Mouse (Mus musculus) hindbrain, embryonic 12.5 days (tissue): ENCODE data around the gene Pgc. TPM values are rescaled to one million over a fixed set of nuclear protein-coding genes. Genes with fewer than 3 reads are reported as not detected.
A peak's percentile ranks its signal among the peaks of the same experiment; 100 is the strongest.

Experiments used
- ATAC-seq: fragments of 200-750 bp; cut with Nextera tagmentation; 2 replicates; pipeline ENCODE4 v1.8.0; 2017; ENCODE audit warnings: moderate TSS enrichment; ENCODE audit not compliant: low FRiP score
- H3K27ac ChIP-seq: fragments of 300-500 bp; sonication (generic); 2 replicates; pipeline ENCODE4 v1.5.1; 2016; ENCODE audit warnings: mild to moderate bottlenecking
- H3K27me3 ChIP-seq: fragments of 300-500 bp; sonication (generic); 2 replicates; pipeline ENCODE4 v1.6.1; 2016; ENCODE audit warnings: mild to moderate bottlenecking
- H3K36me3 ChIP-seq: fragments of 300-500 bp; sonication (generic); 2 replicates; pipeline ENCODE4 v1.6.1; 2016; ENCODE audit warnings: mild to moderate bottlenecking
- H3K4me1 ChIP-seq: fragments of 300-500 bp; sonication (generic); 2 replicates; pipeline ENCODE4 v1.6.1; 2016
- H3K4me2 ChIP-seq: fragments of 300-500 bp; sonication (generic); replicated peaks from 2 replicates; pipeline ENCODE4 v1.6.1; 2016; ENCODE audit warnings: mild to moderate bottlenecking
- H3K4me3 ChIP-seq: fragments of 300-500 bp; sonication (generic); 2 replicates; pipeline ENCODE4 v1.5.1; 2016; ENCODE audit warnings: mild to moderate bottlenecking
- H3K9ac ChIP-seq: fragments of 300-500 bp; sonication (generic); 2 replicates; pipeline ENCODE4 v1.6.1; 2016; ENCODE audit warnings: mild to moderate bottlenecking, moderate library complexity
- H3K9me3 ChIP-seq: fragments of 300-500 bp; sonication (generic); replicated peaks from 2 replicates; pipeline ENCODE4 v1.6.1; 2016; ENCODE audit warnings: mild to moderate bottlenecking
- WGBS: fragments of 180-500 bp; shearing (Covaris S2); methylation state at CpG from one replicate; pipeline ENCODE4 v1.1.7; 2016; 5-methylcytosine and 5-hydroxymethylcytosine counted together
- polyA plus RNA-seq: library from polyadenylated mRNA; unstranded; fragments of >200 nt; fragmentation: Nextera tagmentation; extraction: Ambion mirVana; gene quantifications from 2 replicates; pipeline ENCODE4 v1.2.1, GENCODE M21; 2016

Gene Pgc
- polyA plus RNA-seq, 1 experiment from 2014 or later, result not detected

DNA sequence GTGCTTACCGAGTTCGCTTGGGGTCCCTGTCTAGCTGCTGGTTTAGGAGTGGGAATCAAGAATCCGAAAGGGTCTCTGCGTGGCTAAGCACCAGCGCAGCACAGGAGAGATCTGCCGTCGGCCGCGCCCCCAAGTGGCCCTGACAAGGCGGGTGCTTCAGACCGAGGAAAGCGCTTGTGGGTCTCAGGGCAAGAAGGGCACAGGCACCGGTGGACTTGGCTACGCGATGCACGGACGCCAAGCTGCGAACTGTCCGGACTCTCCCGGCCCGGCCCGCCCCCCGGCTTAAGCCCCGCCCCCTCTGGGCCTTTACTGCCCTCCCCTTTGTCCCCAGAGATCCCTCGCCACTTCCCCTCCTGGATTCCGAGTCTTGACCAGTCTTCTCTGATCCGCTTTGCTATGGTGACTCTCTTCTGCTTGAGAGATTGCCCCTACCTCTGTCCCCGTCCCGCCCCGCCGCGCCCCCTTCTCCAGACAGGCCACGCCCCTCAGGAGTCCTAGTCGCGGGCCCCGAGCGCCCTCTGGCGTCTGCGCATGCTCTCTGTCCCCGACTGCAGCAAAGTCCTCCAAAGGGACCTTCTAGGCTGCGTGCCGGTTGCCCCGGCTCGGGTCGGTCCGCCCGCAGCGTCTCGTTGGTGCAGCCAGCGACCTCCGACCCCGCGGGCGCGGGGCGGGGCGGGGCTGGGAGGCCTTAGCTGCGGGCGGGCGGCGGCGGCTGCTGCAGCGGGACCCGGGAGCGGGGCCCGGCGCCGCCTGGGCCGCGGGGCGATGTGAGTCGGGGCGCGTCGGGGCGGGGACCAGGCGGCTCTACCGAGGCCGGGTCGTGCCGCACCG is 31.9 kb upstream of the Pgc start, which contains the start of gene Prickle4:
Gene Prickle4, minus strand, starts transcription at position 234 of the 834 bp plus-strand sequence.
- Histone ChIP-seq H3K4me2 (peak within 1 kb of the TSS; percentile 70), H3K27me3 (peaks cover 7% of the 10 kb centered on the region; the same call in 1 of the 2 replicates), H3K4me3 (peak within 1 kb of the TSS; percentile 74), H3K9ac (peak within 1 kb of the TSS; percentile 84), H3K27ac (peak within 1 kb of the TSS; percentile 74), H3K4me1 (peaks cover 13% of the 10 kb centered on the region), H3K36me3 (peaks cover 14% of the 10 kb centered on the region; the same call in 1 of the 2 replicates), H3K9me3 (no peaks in the 10 kb centered on the region)
- peak; percentile 96 for ATAC-seq
- WGBS, result under 1% methylated on average over 74 of the region's 82 CpGs

DNA sequence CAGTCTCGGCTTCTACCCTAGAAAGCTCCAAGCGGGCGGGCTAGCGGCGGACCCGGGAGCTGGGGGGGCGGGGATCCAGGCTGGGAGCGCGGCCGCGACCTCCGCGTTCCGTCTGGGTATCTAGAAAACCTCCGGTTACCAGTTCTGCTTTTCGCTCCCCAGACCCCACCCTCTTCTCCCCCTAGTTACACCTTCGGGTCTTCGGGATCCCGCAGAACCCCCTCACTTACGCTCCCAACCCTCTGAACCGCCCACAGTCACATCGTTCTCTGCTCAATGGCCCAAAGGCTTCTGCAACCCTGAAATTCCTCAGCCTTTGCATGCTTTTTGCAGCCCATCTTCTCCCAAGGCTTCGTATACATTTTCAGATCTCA is 31.3 kb upstream of the Pgc start:
- H3K4me3 ChIP-seq, result peak overlapping the region; percentile 74
- peak overlapping the region; percentile 74; the same call in 1 of the 2 replicates for H3K27ac ChIP-seq
- peaks cover 13% of the 10 kb centered on the region for H3K4me1 ChIP-seq
- H3K4me2 ChIP-seq, result peak overlapping the region; percentile 70
- peak overlapping the region; percentile 84 for H3K9ac ChIP-seq
- ATAC-seq, result peak; percentile 18
- H3K36me3 ChIP-seq, result peaks cover 20% of the 10 kb centered on the region
- no peaks in the 10 kb centered on the region for H3K9me3 ChIP-seq
- H3K27me3 ChIP-seq, result peaks cover 6% of the 10 kb centered on the region; the same call in 1 of the 2 replicates
- 3% methylated on average over 22 of the region's 23 CpGs for WGBS

DNA sequence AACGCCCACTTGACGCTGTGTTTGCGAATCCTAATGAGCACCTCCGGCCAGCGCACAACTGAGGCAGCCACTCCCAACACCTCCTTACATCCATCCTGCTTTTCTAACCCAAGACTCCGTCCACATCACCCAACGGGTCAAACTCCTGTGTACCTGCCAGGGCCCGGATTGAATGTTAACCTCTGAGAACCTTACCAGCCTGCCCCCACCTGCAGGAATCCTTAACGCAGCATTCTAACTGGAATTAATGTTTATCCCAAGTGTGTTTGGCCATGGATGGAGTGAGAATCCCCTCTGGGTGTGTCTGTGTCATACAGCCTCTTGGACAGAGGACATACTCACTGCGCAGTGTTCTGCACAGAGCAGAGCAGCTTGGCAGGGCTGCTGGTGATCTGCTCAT is 28.5 kb upstream of the Pgc start:
- Histone ChIP-seq H3K4me3 (no peak overlapping the region), H3K36me3 (peaks cover 38% of the 10 kb centered on the region), H3K27ac (no peak overlapping the region), H3K4me1 (peaks cover 13% of the 10 kb centered on the region), H3K9me3 (no peaks in the 10 kb centered on the region), H3K4me2 (no peak overlapping the region), H3K27me3 (peaks cover 18% of the 10 kb centered on the region), H3K9ac (no peak overlapping the region)
- 90% methylated on average over 10 of the region's 10 CpGs for WGBS
- no peak for ATAC-seq

DNA sequence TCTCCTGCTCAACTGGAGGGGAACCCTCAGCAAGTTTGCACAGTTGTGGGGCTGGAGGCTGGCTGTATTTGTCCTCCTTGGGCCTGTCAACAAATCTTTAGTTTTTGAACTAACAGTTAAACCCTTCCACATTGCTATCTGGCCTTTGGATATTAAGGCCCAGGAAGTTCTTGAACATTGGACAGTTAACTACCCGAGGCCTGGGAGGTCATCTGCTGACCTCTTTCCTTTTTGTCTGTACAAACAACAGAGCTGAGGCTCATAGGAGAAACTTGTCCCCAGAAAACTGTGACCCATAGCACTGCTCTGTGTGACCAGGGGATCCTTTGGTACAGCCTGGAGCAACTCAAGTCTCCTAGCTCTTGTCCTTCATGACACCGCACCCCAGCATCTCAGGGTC is 27.6 kb upstream of the Pgc start:
- no peaks in the 10 kb centered on the region for H3K9me3 ChIP-seq
- peaks cover 46% of the 10 kb centered on the region for H3K36me3 ChIP-seq
- H3K4me2 ChIP-seq, result no peak overlapping the region
- H3K27me3 ChIP-seq, result peaks cover 22% of the 10 kb centered on the region
- no peak overlapping the region for H3K9ac ChIP-seq
- ATAC-seq, result no peak
- peaks cover 9% of the 10 kb centered on the region for H3K4me1 ChIP-seq
- H3K27ac ChIP-seq, result no peak overlapping the region
- no peak overlapping the region for H3K4me3 ChIP-seq
- 74% methylated on average over 2 of the region's 2 CpGs for WGBS

DNA sequence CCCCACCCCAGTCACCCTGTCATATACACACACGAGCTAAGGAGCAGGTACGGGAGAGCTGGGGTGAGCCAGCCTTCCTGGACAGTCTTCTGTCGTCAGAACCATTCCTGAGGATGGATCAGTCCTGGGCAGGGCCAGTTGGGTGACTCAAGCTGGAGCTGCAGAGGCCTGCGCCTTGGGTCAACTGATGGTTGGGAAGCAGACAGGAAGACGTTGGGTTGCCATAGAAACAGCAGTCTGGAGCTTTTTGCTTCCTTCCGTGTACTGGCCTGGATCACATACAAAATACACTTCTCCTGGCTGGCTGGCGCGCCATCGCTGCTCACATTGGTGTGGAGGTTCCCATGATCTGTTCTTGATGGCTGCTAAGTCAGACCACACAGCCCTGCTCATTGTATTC is 24.8 kb upstream of the Pgc start:
- H3K36me3 ChIP-seq, result peaks cover 46% of the 10 kb centered on the region
- H3K9me3 ChIP-seq, result no peaks in the 10 kb centered on the region
- peaks cover 22% of the 10 kb centered on the region for H3K27me3 ChIP-seq
- H3K4me2 ChIP-seq, result no peak overlapping the region
- ATAC-seq, result no peak
- 73% methylated on average over 9 of the region's 9 CpGs for WGBS
- no peak overlapping the region for H3K27ac ChIP-seq
- H3K4me1 ChIP-seq, result no peaks in the 10 kb centered on the region
- H3K4me3 ChIP-seq, result no peak overlapping the region
- H3K9ac ChIP-seq, result no peak overlapping the region

DNA sequence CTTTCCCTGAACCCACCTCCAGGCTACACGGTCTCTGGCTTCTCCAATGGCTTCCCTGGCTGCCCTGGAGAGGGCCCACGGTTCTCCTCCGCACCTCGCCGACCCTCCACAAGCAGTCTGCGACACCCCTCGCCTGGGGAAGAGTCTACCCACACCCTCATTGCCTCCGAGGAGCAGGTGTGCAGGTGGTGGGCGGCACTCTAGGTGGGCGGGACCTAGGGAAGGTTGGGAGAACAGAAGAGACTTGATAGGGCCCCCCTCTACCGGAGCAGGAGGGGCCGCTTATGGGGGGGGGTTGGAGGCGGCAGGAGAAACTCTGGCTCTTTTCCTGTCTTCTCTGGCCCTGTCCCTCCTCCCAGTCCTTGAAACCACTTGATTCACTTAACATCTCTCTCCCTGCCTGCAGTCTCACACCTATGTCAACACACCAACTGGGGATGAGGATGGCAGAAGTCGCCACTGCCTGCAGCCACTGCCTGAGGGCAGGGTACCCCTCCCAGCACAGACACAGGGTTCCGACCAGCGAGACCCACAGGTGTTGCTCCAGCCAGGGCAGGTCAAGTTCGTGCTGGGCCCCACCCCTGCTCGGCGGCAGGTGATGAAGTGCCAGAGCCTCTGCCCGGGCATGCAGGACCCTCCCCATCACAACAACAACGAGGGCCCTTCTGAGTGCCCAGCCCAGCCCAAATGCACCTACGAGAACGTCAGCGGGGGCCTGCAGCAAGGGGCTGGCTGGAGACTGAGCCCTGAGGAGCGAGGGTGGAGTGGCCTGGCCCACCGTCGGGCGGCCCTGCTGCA is 23.9 kb upstream of the Pgc start:
- Histone ChIP-seq H3K27ac (no peak overlapping the region), H3K4me2 (no peak overlapping the region), H3K4me1 (no peaks in the 10 kb centered on the region), H3K27me3 (peaks cover 22% of the 10 kb centered on the region), H3K4me3 (no peak overlapping the region), H3K9me3 (no peaks in the 10 kb centered on the region), H3K9ac (no peak overlapping the region), H3K36me3 (peaks cover 46% of the 10 kb centered on the region)
- WGBS, result 43% methylated on average over 28 of the region's 28 CpGs
- no peak for ATAC-seq

DNA sequence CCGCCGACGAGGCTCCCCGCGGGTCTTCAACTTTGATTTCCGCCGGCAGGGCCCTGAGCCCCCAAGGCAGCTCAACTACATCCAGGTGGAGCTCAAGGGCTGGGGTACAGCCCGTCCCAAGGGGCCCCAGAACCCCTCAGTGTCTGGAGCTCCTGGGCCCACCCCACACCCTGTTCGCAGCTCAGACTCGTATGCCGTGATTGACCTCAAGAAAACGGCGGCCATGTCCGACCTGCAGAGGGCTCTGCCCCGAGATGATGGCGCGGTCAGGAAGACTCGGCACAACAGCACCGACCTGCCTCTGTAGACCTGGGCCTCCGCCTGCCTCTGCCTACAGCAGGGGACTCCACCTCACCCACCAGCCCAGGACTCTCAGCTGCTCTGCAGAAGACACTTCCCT is 23.1 kb upstream of the Pgc start:
- peaks cover 22% of the 10 kb centered on the region for H3K27me3 ChIP-seq
- no peak for ATAC-seq
- peaks cover 41% of the 10 kb centered on the region for H3K36me3 ChIP-seq
- no peak overlapping the region for H3K27ac ChIP-seq
- no peak overlapping the region for H3K4me2 ChIP-seq
- no peaks in the 10 kb centered on the region for H3K9me3 ChIP-seq
- no peak overlapping the region for H3K4me3 ChIP-seq
- 29% methylated on average over 20 of the region's 20 CpGs for WGBS
- H3K9ac ChIP-seq, result no peak overlapping the region
- no peaks in the 10 kb centered on the region for H3K4me1 ChIP-seq

DNA sequence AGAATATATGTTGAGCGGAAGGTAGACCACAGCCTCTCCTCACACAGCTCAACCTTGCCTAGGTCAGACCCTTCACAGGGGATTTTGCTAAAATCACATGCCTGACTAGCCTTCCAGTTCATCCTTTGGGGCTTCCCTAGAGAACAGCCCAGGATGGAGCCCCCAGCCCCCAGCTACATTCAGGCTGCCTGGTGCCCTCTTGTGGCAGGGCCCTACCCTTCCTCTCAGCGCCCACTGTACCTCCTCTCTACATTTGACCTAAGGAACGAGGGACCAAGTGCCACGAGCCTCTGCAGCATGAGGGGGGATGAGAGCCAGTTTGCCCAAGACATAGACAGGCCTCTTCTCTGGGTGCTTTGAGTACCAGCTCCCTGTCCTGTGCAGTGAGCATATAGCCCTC is 21.9 kb upstream of the Pgc start:
- no peak overlapping the region for H3K4me3 ChIP-seq
- peaks cover 22% of the 10 kb centered on the region for H3K27me3 ChIP-seq
- no peak for ATAC-seq
- WGBS, result 79% methylated on average over 4 of the region's 4 CpGs
- H3K9ac ChIP-seq, result no peak overlapping the region
- peaks cover 32% of the 10 kb centered on the region for H3K36me3 ChIP-seq
- H3K4me2 ChIP-seq, result no peak overlapping the region
- H3K27ac ChIP-seq, result no peak overlapping the region
- H3K4me1 ChIP-seq, result no peaks in the 10 kb centered on the region
- no peaks in the 10 kb centered on the region for H3K9me3 ChIP-seq

DNA sequence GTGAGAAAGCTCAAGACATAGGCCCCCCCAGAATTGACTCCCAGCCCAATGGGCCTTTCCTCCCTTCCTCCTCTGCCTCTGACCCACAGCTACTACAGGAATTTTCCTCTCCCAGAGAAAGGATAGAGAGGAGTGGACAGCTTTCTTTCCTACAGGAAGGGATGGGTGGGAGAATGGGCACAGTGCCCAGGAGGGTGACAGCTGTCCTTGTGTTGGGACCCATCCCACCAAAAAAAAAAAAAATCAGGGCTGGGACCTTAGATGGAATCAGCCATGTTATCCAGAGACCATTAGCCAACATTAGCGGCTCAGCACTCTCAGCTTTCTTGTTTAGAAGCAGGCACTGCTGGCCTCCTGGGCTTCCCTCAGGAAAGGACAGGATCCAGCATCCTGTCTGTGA is 20.4 kb upstream of the Pgc start:
- ATAC-seq, result no peak
- Histone ChIP-seq H3K9me3 (no peaks in the 10 kb centered on the region), H3K27ac (no peak overlapping the region), H3K4me1 (no peaks in the 10 kb centered on the region), H3K27me3 (peaks cover 22% of the 10 kb centered on the region), H3K36me3 (peaks cover 20% of the 10 kb centered on the region; the same call in 1 of the 2 replicates), H3K4me3 (no peak overlapping the region), H3K9ac (no peak overlapping the region), H3K4me2 (no peak overlapping the region)
- WGBS, result 65% methylated on average over 1 of the region's 1 CpGs

DNA sequence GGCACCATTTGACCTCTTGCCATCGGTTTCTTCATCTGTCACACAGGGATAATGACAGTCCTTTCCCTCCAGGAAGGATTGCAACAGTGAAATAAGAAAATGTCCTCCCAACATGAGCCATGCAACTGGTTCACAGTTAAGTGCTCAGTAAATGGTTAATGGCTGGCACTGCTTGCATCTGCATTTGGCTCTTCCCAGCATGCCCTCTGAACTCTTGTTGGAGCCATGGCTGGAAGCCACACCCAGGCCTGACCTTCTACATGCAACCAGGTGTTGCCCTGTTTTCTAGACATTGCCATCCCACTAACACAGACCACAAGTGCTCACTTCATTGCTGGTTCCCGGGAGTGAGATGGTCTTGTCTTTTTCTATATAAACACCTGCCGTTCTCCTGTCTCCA is 18.7 kb upstream of the Pgc start:
- 83% methylated on average over 3 of the region's 3 CpGs for WGBS
- Histone ChIP-seq H3K4me2 (no peak overlapping the region), H3K4me1 (0 out of 2 replicates have a peak, but pooled peaks cover 2% of the 10 kb centered on the region), H3K9ac (no peak overlapping the region), H3K9me3 (no peaks in the 10 kb centered on the region), H3K27me3 (peaks cover 9% of the 10 kb centered on the region), H3K4me3 (no peak overlapping the region), H3K27ac (no peak overlapping the region), H3K36me3 (0 out of 2 replicates have a peak, but pooled peaks cover 9% of the 10 kb centered on the region)
- ATAC-seq, result no peak

DNA sequence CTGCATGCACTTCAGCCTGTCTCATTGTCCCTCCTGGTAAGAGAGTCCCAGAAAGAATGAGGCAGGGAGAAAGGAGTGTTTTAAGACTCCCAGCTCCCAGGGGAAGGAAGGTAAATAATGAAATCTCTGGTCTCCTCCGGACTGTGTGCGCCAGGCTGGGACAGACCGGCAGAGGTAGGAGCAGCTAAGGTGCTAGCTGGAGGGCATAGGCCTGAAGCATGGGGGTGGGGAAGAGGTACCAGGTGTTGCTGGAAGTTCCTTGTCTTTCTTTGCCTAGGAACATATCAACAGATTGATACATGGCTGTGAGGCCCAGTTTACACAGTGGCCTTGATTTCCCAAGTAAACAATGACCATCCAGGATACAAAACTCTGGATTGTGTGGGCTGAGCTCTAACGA is 17.7 kb upstream of the Pgc start:
- ATAC-seq, result no peak
- WGBS, result 66% methylated on average over 4 of the region's 4 CpGs
- no peak overlapping the region for H3K4me3 ChIP-seq
- H3K9ac ChIP-seq, result no peak overlapping the region
- no peak overlapping the region for H3K27ac ChIP-seq
- no peaks in the 10 kb centered on the region for H3K36me3 ChIP-seq
- H3K9me3 ChIP-seq, result no peaks in the 10 kb centered on the region
- H3K4me1 ChIP-seq, result 0 out of 2 replicates have a peak, but pooled peaks cover 2% of the 10 kb centered on the region
- no peaks in the 10 kb centered on the region for H3K27me3 ChIP-seq
- H3K4me2 ChIP-seq, result no peak overlapping the region

DNA sequence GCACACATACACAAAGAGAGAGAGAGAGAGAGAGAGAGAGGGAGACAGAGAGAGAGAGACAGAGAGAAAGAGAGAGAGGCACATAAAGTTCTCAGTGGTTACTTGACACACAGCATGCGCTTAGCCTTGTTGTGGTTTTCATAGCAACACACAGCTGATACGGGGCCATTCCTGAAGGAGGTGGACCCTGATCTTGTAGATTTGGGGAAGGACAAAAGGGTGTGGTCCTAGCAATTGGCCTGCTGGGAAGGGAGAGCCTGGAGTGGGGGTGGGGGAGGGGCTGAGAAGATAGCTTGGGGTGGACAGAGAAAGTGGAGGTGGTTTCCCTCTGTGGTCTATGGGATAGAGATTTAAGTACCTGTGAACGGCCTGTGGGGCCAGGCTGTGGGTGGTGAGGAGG is 16.6 kb upstream of the Pgc start:
- no peak for ATAC-seq
- Histone ChIP-seq H3K4me3 (no peak overlapping the region), H3K27me3 (no peaks in the 10 kb centered on the region), H3K4me2 (no peak overlapping the region), H3K4me1 (0 out of 2 replicates have a peak, but pooled peaks cover 2% of the 10 kb centered on the region), H3K27ac (no peak overlapping the region), H3K36me3 (no peaks in the 10 kb centered on the region), H3K9ac (no peak overlapping the region), H3K9me3 (no peaks in the 10 kb centered on the region)
- 70% methylated on average over 3 of the region's 3 CpGs for WGBS
